Mouse (Mus musculus) right cerebral cortex, adult 2 months (tissue): ENCODE results near the gene Vmn1r194.
"Not testable (repeated sequence)": the region's sequence is repeated elsewhere in the genome, so short reads cannot be mapped to it uniquely, and the experiment has no call there.

Experiments used
- DNase-seq, 2 experiments: peaks; one replicate each; pipeline ENCODE4 v3.0.0; 2021 to 2022; ENCODE audit warnings: low spot score in 2 of 2

Gene Vmn1r194

DNA sequence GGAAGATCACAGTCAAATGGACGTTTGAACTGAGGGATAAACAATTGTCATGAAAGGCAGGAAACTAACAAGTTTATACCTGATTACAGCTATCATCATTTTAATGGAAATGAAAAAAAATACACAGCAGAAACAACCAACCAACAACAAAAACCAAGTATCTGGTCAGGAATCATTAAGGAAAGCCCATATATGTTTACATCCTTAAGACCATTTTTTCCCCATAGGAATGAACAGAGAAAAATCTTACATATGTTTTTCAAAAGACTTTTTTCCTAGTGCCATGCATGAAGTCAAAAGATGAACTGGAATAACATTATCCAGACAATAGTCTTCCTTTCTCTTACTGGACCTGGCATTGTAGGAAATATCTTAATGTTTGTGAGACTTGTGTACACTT, at the start of gene Vmn1r194:
TSS of gene Vmn1r194 (plus strand) at position 301 of the 400 bp plus-strand sequence.
- DNase-seq = no peak

DNA sequence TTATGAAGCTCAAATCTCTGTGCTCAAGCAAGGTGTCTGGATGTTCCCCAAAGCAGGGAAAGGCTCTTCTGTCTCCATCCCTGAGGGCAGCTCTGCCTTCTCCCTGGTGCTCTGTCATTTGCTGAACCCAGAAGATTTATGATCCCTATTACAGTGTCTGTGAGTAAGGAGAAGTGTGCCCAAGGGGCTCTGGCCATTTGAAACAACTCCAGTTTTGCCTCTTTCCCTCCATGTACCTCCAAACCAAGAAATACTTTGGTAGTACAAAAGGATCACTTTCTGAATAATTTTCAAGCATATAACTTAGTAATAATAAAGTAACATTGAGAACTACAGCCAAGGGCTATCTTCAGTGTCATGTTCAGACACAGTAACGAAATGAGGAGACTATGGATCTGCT, 21.0 kb upstream of the Vmn1r194 start, which contains the start of gene Vmn1r193:
TSS of gene Vmn1r193 (minus strand) at position 101 of the 400 bp plus-strand sequence.
- DNase-seq = not testable (repeated sequence)

DNA sequence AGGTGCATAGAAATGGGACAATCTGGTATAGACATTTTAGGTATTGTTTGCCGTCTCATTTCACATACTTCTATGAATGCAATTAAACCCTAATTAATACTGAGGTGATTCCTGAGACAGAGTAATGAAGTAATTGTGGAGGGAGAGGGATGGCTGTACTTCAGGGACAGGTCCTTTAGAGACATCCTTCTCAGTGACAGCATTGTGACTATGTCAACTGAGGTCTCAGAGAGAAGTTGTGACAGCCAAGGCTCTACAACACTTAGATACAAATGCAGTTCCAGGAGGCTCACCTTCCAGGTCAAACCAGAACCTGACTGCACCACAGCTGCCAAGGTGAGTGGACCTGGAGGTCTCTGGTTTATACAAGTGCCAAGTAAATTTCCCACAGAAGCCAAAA, 26.2 kb downstream of the Vmn1r194 start, which contains the start of gene Vmn1r195:
TSS of gene Vmn1r195 (plus strand) at position 301 of the 400 bp plus-strand sequence.
- not testable (repeated sequence) for DNase-seq

DNA sequence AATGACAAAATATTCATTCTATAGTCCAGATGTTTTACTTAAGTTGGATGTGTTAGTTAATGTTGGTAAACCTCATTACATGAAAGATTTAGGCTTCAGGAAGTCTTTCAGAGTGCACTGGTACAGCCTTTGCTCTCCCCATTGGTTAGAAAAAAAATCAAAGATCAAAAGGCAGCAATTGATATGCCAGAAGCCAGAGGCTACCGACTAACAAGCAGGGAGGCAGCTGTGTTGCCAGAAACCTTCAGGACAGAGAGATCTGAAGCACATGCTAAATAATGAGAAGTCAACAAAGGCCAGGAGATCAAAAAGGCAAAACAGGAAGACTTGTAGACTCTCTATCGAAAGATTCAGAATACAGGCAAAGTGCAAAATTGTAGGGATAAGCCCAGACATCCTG, 27.7 kb downstream of the Vmn1r194 start:
- no peak for DNase-seq

DNA sequence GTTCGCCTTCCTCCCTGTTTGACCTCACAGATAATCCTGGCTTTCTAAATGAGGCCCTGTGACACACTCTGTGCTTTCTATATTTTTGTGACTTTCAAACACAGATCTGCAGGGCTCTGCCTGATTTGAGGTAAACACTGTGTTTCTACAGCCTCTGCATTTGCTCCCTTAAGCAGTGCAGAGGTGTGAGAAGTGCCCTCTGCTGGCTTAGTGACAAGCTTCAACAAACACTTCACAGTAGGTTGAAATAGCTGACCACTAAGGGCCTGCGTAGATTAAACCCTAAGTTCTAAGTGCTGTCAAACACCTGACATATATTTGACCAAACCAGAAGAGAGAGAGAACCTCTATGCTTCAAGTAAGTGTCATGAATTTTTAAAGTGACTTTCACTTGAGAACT, 40.6 kb downstream of the Vmn1r194 start:
- no peak for DNase-seq

DNA sequence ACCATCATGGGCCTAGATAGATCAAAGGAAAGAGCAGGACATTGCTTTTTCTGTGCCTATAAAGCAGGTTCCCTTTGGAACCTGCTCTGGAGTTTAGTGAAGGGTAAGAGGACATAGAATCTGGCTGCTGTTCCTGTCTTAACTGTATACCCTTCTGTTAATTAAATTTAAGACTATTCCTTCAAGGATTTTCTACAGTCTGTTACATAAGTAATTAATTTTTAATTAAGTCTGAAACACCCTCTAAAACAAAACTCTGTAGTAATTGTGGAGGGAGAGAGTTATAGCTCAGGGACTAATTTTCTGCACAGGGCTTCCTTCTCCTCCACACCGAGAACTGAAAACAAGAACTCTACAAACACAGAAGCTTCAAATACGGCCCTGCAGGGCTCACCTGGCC, 45.6 kb downstream of the Vmn1r194 start, which contains the start of gene Vmn1r196:
TSS of gene Vmn1r196 (plus strand) at position 301 of the 400 bp plus-strand sequence.
- DNase-seq = no peak
